Mouse (Mus musculus) kidney, embryonic 15.5 days (tissue): Measurements from ENCODE around the gene Nbeal2. TPM values are rescaled to one million over a fixed set of nuclear protein-coding genes. Genes with fewer than 3 reads are reported as not detected.

Experiments used
- ATAC-seq: fragments of 200-750 bp; cut with Nextera tagmentation; replicated peaks from 2 replicates; pipeline ENCODE4 v1.8.0; 2017; ENCODE audit warnings: moderate TSS enrichment; ENCODE audit not compliant: low FRiP score
- H3K27ac ChIP-seq: fragments of 300-500 bp; sonication (generic); 2 replicates; pipeline ENCODE4 v1.5.1; 2015; ENCODE audit warnings: mild to moderate bottlenecking, inconsistent platforms
- H3K27me3 ChIP-seq: fragments of 300-500 bp; sonication (generic); 2 replicates; pipeline ENCODE4 v1.6.1; 2015; ENCODE audit warnings: inconsistent platforms
- H3K36me3 ChIP-seq: fragments of 300-500 bp; sonication (generic); 2 replicates; pipeline ENCODE4 v1.6.1; 2015; ENCODE audit warnings: inconsistent platforms
- H3K4me1 ChIP-seq: fragments of 300-500 bp; sonication (generic); 2 replicates; pipeline ENCODE4 v1.6.1; 2015; ENCODE audit warnings: inconsistent platforms
- H3K4me2 ChIP-seq: fragments of 300-500 bp; sonication (generic); 2 replicates; pipeline ENCODE4 v1.6.1; 2015; ENCODE audit warnings: moderate library complexity, mild to moderate bottlenecking, inconsistent platforms
- H3K4me3 ChIP-seq: fragments of 300-500 bp; sonication (generic); replicated peaks from 2 replicates; pipeline ENCODE4 v1.5.1; 2015; ENCODE audit warnings: mild to moderate bottlenecking, inconsistent platforms
- H3K9ac ChIP-seq: fragments of 300-500 bp; sonication (generic); 2 replicates; pipeline ENCODE4 v1.6.1; 2015; ENCODE audit warnings: mild to moderate bottlenecking, inconsistent platforms
- H3K9me3 ChIP-seq: fragments of 300-500 bp; sonication (generic); replicated peaks from 2 replicates; pipeline ENCODE4 v1.6.1; 2016; ENCODE audit warnings: inconsistent platforms
- WGBS: fragments of 180-500 bp; shearing (Covaris S2); methylation state at CpG from one replicate; pipeline ENCODE4 v1.1.7; 2015; ENCODE audit warnings: mixed read lengths; 5-methylcytosine and 5-hydroxymethylcytosine counted together
- polyA plus RNA-seq: library from polyadenylated mRNA; unstranded; fragments of >200 nt; fragmentation: Nextera tagmentation; extraction: Ambion mirVana; gene quantifications from 2 replicates; pipeline ENCODE4 v1.2.1, GENCODE M21; 2015

Gene Nbeal2
- polyA plus RNA-seq, 1 experiment from 2014 or later: 5.5 TPM

DNA sequence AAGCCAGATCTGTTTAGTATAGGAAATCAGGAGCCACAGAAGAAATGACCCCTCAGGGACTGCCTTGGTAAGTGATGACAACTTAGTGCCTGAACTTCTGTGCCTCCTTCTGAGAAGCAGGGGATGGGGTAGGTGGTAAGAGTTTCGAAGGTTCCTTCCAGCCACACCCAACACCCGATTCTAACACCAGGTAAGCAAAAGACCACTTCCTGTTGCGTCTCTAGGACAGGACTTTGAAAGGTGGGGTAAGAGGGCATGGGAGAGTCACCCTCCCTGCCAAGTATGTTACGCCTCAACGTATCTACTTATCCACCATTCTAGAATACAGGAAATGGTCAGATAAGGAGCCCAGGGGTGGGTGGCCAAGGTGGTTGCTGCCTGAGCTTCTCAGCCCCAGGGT, 13.0 kb downstream of the Nbeal2 start:
- H3K9me3 ChIP-seq: no peaks in the 10 kb centered on the region
- no peak overlapping the region for H3K27ac ChIP-seq
- no peak overlapping the region for H3K4me3 ChIP-seq
- no peak overlapping the region for H3K9ac ChIP-seq
- no peaks in the 10 kb centered on the region for H3K27me3 ChIP-seq
- H3K36me3 ChIP-seq: peaks cover 27% of the 10 kb centered on the region
- ATAC-seq: no peak
- H3K4me1 ChIP-seq: peaks cover 37% of the 10 kb centered on the region
- 88% methylated on average over 5 of the region's 5 CpGs for WGBS
- no peak overlapping the region for H3K4me2 ChIP-seq

DNA sequence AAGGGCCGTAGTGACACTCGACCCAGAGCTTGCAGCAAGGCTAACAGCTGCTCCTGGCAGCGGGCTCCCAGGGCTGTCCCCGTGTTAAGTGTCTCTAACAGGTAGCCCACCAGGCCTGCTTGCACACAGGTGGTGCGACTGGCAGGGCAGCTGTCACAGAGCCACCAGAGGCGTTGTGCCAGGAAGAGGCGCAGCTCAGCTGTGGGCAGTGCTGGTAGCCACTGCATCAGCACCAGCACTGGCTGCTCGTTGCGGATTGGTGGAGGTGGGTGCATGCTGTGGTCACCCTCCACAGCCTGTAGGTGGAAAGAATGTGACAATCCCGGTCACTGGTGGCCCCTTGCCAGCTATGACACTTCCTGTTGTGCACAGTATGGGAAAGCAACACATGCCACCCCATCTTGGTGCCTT, 15.3 kb downstream of the Nbeal2 start:
- H3K4me2 ChIP-seq: no peak overlapping the region
- peaks cover 13% of the 10 kb centered on the region for H3K27me3 ChIP-seq
- peaks cover 23% of the 10 kb centered on the region for H3K4me1 ChIP-seq
- 87% methylated on average over 10 of the region's 10 CpGs for WGBS
- no peaks in the 10 kb centered on the region for H3K9me3 ChIP-seq
- no peak overlapping the region for H3K9ac ChIP-seq
- H3K4me3 ChIP-seq: no peak overlapping the region
- H3K36me3 ChIP-seq: peaks cover 28% of the 10 kb centered on the region
- H3K27ac ChIP-seq: no peak overlapping the region
- no peak for ATAC-seq

DNA sequence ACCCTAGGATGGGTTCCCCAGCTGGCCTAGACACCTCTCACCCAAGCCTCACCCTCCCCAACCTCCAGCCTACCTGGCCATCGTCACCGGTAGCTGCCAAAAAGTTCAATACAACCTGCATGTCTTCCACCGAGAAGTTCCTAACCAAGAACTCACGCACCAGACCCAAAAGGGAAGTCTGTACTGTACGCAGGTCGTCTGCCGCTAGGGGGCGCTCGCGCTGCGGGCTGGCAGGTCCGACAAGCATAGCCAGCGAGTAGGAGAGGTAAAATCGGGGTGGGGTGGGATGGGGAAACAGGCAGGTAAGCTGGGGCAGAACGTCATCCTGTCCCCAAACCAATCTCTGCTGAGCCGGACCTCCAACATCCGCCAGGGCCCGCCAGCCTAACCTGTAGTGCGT, 18.7 kb downstream of the Nbeal2 start:
- WGBS: 7% methylated on average over 19 of the region's 19 CpGs
- ATAC-seq: no peak; the same call in 1 of the 2 replicates

DNA sequence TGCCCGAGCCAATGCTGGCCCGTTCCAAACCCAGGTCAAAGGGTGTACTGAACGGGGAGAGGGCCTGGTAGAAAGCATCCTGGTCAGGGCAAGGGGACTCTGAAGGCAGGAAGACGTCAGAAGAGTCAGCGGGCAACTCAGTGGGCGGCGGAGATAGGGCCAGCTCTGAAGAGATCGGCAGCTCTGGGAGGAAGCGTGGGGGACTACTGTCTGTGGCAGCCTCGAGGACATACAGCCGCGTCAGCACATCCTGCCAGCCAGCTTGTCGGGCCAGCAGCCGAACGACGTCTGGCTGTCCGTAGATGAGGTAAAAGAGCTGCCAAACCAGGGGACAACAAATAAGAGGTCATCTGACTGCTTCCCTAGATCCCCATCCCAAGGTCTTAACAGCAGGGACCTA, 20.1 kb downstream of the Nbeal2 start:
- Histone ChIP-seq H3K4me3 (no peak overlapping the region), H3K36me3 (peaks cover 31% of the 10 kb centered on the region), H3K27ac (no peak overlapping the region), H3K4me2 (no peak overlapping the region), H3K9ac (no peak overlapping the region), H3K9me3 (no peaks in the 10 kb centered on the region), H3K4me1 (peaks cover 26% of the 10 kb centered on the region), H3K27me3 (peaks cover 37% of the 10 kb centered on the region)
- WGBS: 70% methylated on average over 17 of the region's 17 CpGs
- no peak for ATAC-seq

More for the DNA sequence above, 18.7 kb downstream of the Nbeal2 start:
- peaks cover 37% of the 10 kb centered on the region for H3K27me3 ChIP-seq
- peaks cover 23% of the 10 kb centered on the region for H3K4me1 ChIP-seq
- H3K9me3 ChIP-seq: no peaks in the 10 kb centered on the region
- no peak overlapping the region for H3K9ac ChIP-seq
- no peak overlapping the region for H3K4me3 ChIP-seq
- H3K4me2 ChIP-seq: no peak overlapping the region
- peaks cover 36% of the 10 kb centered on the region for H3K36me3 ChIP-seq
- no peak overlapping the region for H3K27ac ChIP-seq

DNA sequence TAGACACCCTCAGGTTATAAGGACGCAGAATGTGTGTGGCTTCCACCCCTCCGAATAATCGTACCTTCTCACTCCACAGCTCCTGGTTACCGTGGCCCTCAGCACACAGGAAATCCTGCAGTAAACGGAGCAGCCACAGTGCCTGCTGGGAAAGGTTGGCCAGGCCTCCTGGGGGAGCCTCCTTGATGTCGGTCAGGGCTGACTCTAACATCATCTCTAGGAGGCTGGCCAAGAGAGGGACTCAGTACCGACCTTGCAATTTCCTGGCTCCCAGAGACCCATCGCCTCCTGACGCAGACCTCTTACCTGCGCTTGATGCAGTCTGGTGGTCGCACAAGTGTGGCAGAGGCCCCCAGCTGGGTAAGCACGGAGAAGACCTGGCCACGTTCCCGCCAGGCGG, 21.3 kb downstream of the Nbeal2 start:
- whole genome bisulfite sequencing: 80% methylated on average over 15 of the region's 15 CpGs
- H3K36me3 ChIP-seq: peaks cover 31% of the 10 kb centered on the region
- peaks cover 37% of the 10 kb centered on the region for H3K27me3 ChIP-seq
- no peak overlapping the region for H3K4me2 ChIP-seq
- no peaks in the 10 kb centered on the region for H3K9me3 ChIP-seq
- H3K27ac ChIP-seq: no peak overlapping the region
- H3K4me1 ChIP-seq: peaks cover 26% of the 10 kb centered on the region
- no peak for ATAC-seq
- H3K4me3 ChIP-seq: no peak overlapping the region
- H3K9ac ChIP-seq: no peak overlapping the region

DNA sequence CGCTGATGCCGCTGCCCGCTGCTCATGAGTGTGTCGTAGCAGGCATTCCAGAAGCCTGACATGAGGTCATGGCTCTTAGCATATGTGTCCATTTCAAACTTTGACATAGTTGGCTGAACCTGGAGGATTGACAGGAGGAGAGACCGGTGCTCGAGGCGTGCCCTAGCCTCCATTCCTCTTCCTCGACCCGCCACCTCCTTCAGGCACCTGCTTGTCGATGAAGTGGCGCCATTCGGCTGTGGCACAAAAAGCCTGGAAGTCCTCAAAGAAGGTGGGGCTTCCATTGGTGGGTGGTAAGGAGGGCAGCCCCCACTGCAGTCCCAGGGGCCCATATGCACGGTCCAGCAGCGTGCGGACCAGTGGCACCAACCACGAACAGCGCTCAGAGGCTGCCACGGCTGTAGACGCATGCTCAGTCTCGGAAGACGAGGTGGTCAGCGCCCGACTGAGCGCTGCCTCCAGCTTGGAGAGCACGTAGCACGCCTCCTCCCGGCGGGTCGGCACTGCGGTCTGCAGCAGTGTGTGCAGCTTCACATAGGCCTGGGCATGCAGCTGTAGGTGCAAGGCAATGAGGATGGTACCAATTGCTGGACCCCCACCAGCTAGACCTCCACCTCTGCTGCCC, 22.2 kb downstream of the Nbeal2 start:
- H3K4me2 ChIP-seq: peak overlapping the region; percentile 40
- H3K9me3 ChIP-seq: no peaks in the 10 kb centered on the region
- H3K4me1 ChIP-seq: peaks cover 26% of the 10 kb centered on the region
- ATAC-seq: no peak
- peak overlapping the region; percentile 17 for H3K4me3 ChIP-seq
- 25% methylated on average over 30 of the region's 30 CpGs for WGBS
- peaks cover 39% of the 10 kb centered on the region for H3K36me3 ChIP-seq
- no peak overlapping the region for H3K9ac ChIP-seq
- H3K27ac ChIP-seq: no peak overlapping the region
- H3K27me3 ChIP-seq: peaks cover 37% of the 10 kb centered on the region

DNA sequence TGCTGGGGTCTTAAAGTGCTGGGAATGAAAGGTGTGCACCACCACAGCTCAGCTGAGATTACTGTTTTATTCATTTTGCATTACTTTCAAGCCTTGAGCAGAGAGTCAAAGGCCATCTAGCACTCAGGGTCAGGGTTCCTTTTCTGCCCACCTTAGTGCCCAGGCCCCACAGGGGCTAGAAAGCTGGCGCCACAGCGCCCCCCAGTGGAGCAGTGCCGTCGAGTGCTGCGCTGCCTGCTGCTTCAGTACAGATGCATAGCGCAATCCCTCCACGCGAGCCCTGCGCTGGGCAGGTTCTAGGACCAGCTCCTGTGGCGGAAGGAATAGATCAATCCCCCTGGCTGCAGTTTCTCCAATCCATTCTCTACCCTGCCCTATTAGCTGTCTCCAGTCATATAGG, 22.8 kb downstream of the Nbeal2 start:
- Histone ChIP-seq H3K9ac (no peak overlapping the region), H3K9me3 (no peaks in the 10 kb centered on the region), H3K36me3 (peaks cover 35% of the 10 kb centered on the region), H3K27me3 (peaks cover 37% of the 10 kb centered on the region), H3K4me3 (no peak overlapping the region), H3K4me2 (peak overlapping the region; percentile 40), H3K27ac (no peak overlapping the region), H3K4me1 (peaks cover 26% of the 10 kb centered on the region)
- WGBS: 32% methylated on average over 10 of the region's 10 CpGs
- no peak for ATAC-seq

DNA sequence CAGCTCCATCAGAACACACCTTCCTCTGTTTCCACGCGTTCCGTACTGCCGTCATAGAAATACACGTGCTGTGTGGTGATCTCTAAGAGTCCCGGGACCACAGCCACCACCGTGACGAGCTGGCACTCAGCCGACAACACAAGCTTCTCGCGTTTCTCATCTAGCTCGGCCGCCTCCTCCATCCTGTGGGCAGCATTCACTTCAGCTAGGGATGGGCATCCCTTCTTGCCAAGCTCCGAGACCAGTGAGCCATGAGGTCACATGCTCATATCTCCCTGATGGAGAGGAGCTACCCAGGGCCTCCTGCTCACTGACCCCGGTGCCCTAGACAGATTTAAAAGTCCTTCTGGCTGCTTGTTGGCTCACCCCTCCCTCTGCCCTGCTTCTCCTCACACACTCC, 23.8 kb downstream of the Nbeal2 start:
- Histone ChIP-seq H3K9ac (no peak overlapping the region), H3K9me3 (no peaks in the 10 kb centered on the region), H3K27me3 (peaks cover 33% of the 10 kb centered on the region), H3K4me1 (peaks cover 31% of the 10 kb centered on the region), H3K36me3 (peaks cover 34% of the 10 kb centered on the region), H3K4me2 (no peak overlapping the region), H3K4me3 (no peak overlapping the region), H3K27ac (no peak overlapping the region)
- peak; percentile 38; the same call in 1 of the 2 replicates for ATAC-seq
- 62% methylated on average over 15 of the region's 15 CpGs for WGBS

DNA sequence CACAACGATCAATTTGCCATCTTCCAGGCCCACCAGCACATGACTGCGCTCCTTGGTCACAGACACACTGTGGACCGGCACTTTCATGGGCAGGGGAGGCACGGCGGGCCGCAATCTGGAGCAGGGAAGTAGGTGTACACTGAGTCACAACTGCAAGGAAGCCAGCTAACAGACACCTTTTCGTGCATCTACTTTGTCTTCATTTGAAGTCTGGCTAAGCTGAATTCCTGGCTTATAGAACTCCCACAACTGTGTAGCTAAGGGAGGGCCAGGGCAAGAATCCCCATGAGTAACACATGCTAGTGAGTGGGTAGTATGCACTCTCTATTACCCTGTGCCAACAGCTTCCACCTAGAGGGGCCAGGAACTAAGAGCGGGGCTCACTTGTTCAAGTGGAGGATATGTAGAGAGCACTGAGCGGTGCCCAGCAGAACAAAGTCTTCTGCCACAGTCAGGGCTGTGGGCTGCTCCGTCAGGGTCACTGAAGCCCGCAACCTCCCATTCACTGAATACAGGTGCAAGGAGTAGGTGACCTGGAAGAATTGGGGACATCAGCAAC, 28.5 kb downstream of the Nbeal2 start:
- Histone ChIP-seq H3K4me2 (peak overlapping the region; percentile 85), H3K27me3 (no peaks in the 10 kb centered on the region), H3K9me3 (no peaks in the 10 kb centered on the region), H3K4me1 (peaks cover 38% of the 10 kb centered on the region), H3K27ac (peak overlapping the region; percentile 95), H3K9ac (peak overlapping the region; percentile 48), H3K36me3 (peaks cover 48% of the 10 kb centered on the region), H3K4me3 (peak overlapping the region; percentile 52)
- no peak for ATAC-seq
- 66% methylated on average over 11 of the region's 11 CpGs for WGBS

DNA sequence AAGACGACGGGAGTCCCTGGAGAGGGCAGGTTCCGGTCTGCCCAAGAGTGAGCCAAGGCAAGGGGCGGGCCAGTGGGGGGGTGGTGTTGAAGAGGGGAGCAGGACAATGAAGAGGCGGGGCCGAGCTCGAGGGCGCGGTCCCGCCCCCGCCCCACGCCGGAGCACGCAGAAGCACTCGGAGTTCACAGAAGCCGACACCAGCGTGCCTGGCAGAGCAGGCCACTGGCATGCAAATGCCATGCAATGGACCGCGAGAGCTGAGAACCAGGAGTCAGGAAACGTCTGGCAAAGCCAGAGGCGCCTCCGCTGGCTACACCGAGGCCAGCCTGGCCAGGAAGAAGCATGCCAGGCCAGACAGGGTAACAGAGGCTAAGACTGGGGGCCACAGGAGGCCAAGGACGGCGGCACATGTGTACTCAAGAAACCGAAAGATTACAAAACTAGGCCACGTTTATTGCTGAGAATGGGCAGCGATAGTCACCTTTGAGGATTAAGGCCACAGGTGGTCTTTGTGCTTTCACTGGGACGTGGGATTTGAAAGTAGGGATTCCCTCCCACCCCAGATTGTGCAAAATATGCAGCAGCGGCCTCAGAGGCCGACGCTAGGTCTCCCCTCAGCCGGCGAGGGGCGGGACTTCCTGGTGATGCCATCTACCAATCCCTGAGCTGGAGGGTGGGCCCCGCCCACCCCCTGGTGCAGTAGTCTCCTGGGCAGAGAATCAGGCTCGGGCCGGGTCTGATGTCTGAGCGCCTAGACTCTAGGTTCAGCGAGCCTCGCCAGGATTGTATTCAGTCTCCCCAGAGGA, 29.4 kb downstream of the Nbeal2 start, which contains the start of gene Nradd:
Gene Nradd, minus strand, starts transcription at position 92 of the 806 bp plus-strand sequence.
- Histone ChIP-seq H3K9ac (peak within 1 kb of the TSS; percentile 48), H3K4me2 (peak within 1 kb of the TSS; percentile 85), H3K27ac (peak within 1 kb of the TSS; percentile 95), H3K36me3 (peaks cover 56% of the 10 kb centered on the region), H3K27me3 (no peaks in the 10 kb centered on the region), H3K9me3 (no peaks in the 10 kb centered on the region), H3K4me1 (peaks cover 33% of the 10 kb centered on the region), H3K4me3 (peak within 1 kb of the TSS; percentile 52)
- ATAC-seq: peak; percentile 93
- WGBS: under 1% methylated on average over 41 of the region's 41 CpGs

DNA sequence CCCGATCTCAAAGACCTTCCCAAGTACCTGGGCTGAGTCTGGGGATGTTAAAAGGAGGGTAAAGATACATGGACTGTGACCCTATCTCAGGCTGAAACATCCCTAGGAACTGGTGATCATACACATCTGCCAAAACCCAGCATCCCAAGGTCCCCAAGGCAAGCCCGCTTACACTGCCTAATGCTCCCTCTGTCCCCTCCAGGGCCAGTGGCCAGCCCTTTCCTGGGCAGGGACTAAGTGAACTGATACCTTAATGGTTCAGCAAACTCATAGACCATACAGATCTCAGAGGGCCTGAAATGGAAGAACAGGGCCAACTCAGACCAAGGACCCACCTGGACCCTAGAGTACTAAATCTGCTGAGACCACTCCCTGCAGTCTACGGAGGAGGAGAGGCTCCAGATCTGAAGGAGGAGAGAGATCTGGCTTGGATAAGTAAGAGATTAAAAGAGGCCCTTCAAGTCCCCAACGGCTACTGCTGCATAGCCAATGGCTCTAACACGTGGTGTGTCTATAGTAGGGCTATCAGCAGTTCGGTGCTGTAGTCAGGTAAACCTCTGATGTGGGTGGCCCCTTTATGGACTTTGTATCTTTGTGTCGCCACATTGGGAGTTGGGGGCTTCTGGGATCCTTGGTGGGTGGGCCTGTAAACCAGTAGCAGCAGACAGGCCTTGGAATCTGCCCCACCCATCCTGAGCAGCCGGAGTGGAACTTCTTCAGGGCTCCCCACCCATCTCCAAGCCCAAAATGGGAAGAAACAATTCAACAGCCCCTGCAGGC, 30.4 kb downstream of the Nbeal2 start:
- H3K9me3 ChIP-seq: no peaks in the 10 kb centered on the region
- 19% methylated on average over 8 of the region's 8 CpGs for WGBS
- H3K27me3 ChIP-seq: no peaks in the 10 kb centered on the region
- peak overlapping the region; percentile 48 for H3K9ac ChIP-seq
- ATAC-seq: no peak
- H3K4me2 ChIP-seq: peak overlapping the region; percentile 85
- peak overlapping the region; percentile 52 for H3K4me3 ChIP-seq
- H3K36me3 ChIP-seq: peaks cover 62% of the 10 kb centered on the region
- H3K4me1 ChIP-seq: peaks cover 33% of the 10 kb centered on the region
- peak overlapping the region; percentile 95 for H3K27ac ChIP-seq
